Mouse (Mus musculus): ENCODE data around the gene Lcn10. TPM values are rescaled to one million over a fixed set of nuclear protein-coding genes. Genes with fewer than 3 reads are reported as not detected.
A peak's percentile ranks its signal among the peaks of the same experiment; 100 is the strongest.

Gene Lcn10
- total RNA-seq (2014; rRNA removed): not detected in 2 replicates
- polyA plus RNA-seq (2012; rRNA removed): not detected in 2 replicates

- Histone ChIP-seq H3K27me3 (ENCODE audit: control insufficient read depth, insufficient read depth, low read length) (no peaks in the 10 kb centered on the region), H3K79me2 (ENCODE audit: control insufficient read depth, insufficient read depth, low read length) (no peaks in the 10 kb centered on the region), H3K27ac (replicated peaks; ENCODE audit: insufficient read depth, low read depth, low read length) (no peak within 1 kb of the TSS), H3K36me3 (ENCODE audit: control insufficient read depth, insufficient read depth, low read length) (no peaks in the 10 kb centered on the region), H3K4me3 (ENCODE audit: insufficient read depth, low read depth, low read length) (no peak within 1 kb of the TSS), H3K4me1 (ENCODE audit: control insufficient read depth, insufficient read depth, low read length) (no peaks in the 10 kb centered on the region), H3K9ac (ENCODE audit: low read depth, low read length) (no peak within 1 kb of the TSS)
- TF ChIP-seq CTCF (IDR thresholded peaks at IDR 0.05; ENCODE audit: low read depth, low read length) (no peak), POLR2A (IDR thresholded peaks at IDR 0.05; ENCODE audit: extremely low read depth, insufficient read depth, low read length) (no peak)
- WGBS: 61% methylated on average over 2 of the region's 2 CpGs
- no peak for DNase-seq (ENCODE audit: extremely low read depth, low read depth, low spot score)
Observed at GRCm38 (mm10) chr2:25682426-25682825, at the start of gene Lcn10. Gene Lcn10 (plus strand): TSS chr2:25682726.

GRCm38 (mm10) chr2:25633616-25634015 is 48.9 kb upstream of the Lcn10 start:
- no peaks in the 10 kb centered on the region for H3K79me2 ChIP-seq (ENCODE audit: control insufficient read depth, insufficient read depth, low read length)
- no peak for TF ChIP-seq CTCF (IDR thresholded peaks at IDR 0.05; ENCODE audit: low read depth, low read length)
- H3K4me1 ChIP-seq (ENCODE audit: control insufficient read depth, insufficient read depth, low read length): peaks cover 13% of the 10 kb centered on the region
- no peak for DNase-seq (ENCODE audit: extremely low read depth, low read depth, low spot score)
- H3K27me3 ChIP-seq (ENCODE audit: control insufficient read depth, insufficient read depth, low read length): no peaks in the 10 kb centered on the region
- H3K27ac ChIP-seq (replicated peaks; ENCODE audit: insufficient read depth, low read depth, low read length): no peak overlapping the region
- WGBS: 93% methylated on average over 3 of the region's 3 CpGs
- H3K36me3 ChIP-seq (ENCODE audit: control insufficient read depth, insufficient read depth, low read length): no peaks in the 10 kb centered on the region
- no peak overlapping the region for H3K4me3 ChIP-seq (ENCODE audit: insufficient read depth, low read depth, low read length)
- H3K9ac ChIP-seq (ENCODE audit: low read depth, low read length): no peak overlapping the region

GRCm38 (mm10) chr2:25634046-25634445 is 48.5 kb upstream of the Lcn10 start:
- Histone ChIP-seq H3K27me3 (ENCODE audit: control insufficient read depth, insufficient read depth, low read length) (no peaks in the 10 kb centered on the region), H3K4me1 (ENCODE audit: control insufficient read depth, insufficient read depth, low read length) (peaks cover 13% of the 10 kb centered on the region), H3K36me3 (ENCODE audit: control insufficient read depth, insufficient read depth, low read length) (no peaks in the 10 kb centered on the region), H3K9ac (ENCODE audit: low read depth, low read length) (no peak overlapping the region), H3K27ac (replicated peaks; ENCODE audit: insufficient read depth, low read depth, low read length) (no peak overlapping the region), H3K4me3 (ENCODE audit: insufficient read depth, low read depth, low read length) (no peak overlapping the region), H3K79me2 (ENCODE audit: control insufficient read depth, insufficient read depth, low read length) (no peaks in the 10 kb centered on the region)
- TF ChIP-seq CTCF (IDR thresholded peaks at IDR 0.05; ENCODE audit: low read depth, low read length) (peak; percentile 22; the same call in 1 of the 2 replicates), POLR2A (IDR thresholded peaks at IDR 0.05; ENCODE audit: extremely low read depth, insufficient read depth, low read length) (no peak)
- 97% methylated on average over 1 of the region's 1 CpGs for WGBS
- no peak for DNase-seq (ENCODE audit: extremely low read depth, low read depth, low spot score)

DNA sequence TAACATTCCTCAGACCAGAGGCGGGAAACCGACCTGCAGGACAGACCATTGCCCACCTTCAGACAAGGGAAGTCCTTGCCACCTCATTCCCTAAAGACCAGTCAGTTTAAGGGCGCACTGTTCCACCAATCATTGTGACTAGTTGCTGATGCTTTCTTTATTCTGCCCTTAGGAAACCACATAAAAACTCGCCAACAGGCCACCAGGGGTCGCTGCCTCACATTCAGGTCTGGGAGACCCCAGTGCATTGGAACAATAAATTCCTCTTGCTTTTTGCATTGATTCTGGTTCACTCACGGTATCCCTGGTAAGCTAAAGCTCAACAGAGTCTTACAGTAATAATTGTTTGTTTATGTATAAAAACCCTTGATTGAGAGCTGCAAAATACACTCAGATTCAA is 42.6 kb upstream of the Lcn10 start:
- WGBS: 37% methylated on average over 6 of the region's 6 CpGs
- no peak for DNase-seq (ENCODE audit: extremely low read depth, low read depth, low spot score)
- peak; percentile 70 for TF ChIP-seq CTCF (IDR thresholded peaks at IDR 0.05; ENCODE audit: low read depth, low read length)
- TF ChIP-seq POLR2A (IDR thresholded peaks at IDR 0.05; ENCODE audit: extremely low read depth, insufficient read depth, low read length): no peak

GRCm38 (mm10) chr2:25652902-25653301 is 29.6 kb upstream of the Lcn10 start, which contains the start of gene Lcn8:
Gene Lcn8 (plus strand): TSS chr2:25653120.
- H3K27me3 ChIP-seq (ENCODE audit: control insufficient read depth, insufficient read depth, low read length): no peaks in the 10 kb centered on the region
- WGBS: 73% methylated on average over 2 of the region's 2 CpGs
- H3K4me1 ChIP-seq (ENCODE audit: control insufficient read depth, insufficient read depth, low read length): no peaks in the 10 kb centered on the region
- no peaks in the 10 kb centered on the region for H3K36me3 ChIP-seq (ENCODE audit: control insufficient read depth, insufficient read depth, low read length)
- H3K9ac ChIP-seq (ENCODE audit: low read depth, low read length): no peak within 1 kb of the TSS
- H3K79me2 ChIP-seq (ENCODE audit: control insufficient read depth, insufficient read depth, low read length): no peaks in the 10 kb centered on the region
- no peak within 1 kb of the TSS for H3K27ac ChIP-seq (replicated peaks; ENCODE audit: insufficient read depth, low read depth, low read length)
- no peak for DNase-seq (ENCODE audit: extremely low read depth, low read depth, low spot score)
- no peak within 1 kb of the TSS for H3K4me3 ChIP-seq (ENCODE audit: insufficient read depth, low read depth, low read length)
- TF ChIP-seq CTCF (IDR thresholded peaks at IDR 0.05; ENCODE audit: low read depth, low read length) (no peak), POLR2A (IDR thresholded peaks at IDR 0.05; ENCODE audit: extremely low read depth, insufficient read depth, low read length) (no peak)

More for the DNA sequence above, 42.6 kb upstream of the Lcn10 start:
- H3K4me1 ChIP-seq (ENCODE audit: control insufficient read depth, insufficient read depth, low read length): peaks cover 4% of the 10 kb centered on the region; the same call in 1 of the 2 replicates
- H3K27me3 ChIP-seq (ENCODE audit: control insufficient read depth, insufficient read depth, low read length): no peaks in the 10 kb centered on the region
- no peaks in the 10 kb centered on the region for H3K79me2 ChIP-seq (ENCODE audit: control insufficient read depth, insufficient read depth, low read length)
- H3K36me3 ChIP-seq (ENCODE audit: control insufficient read depth, insufficient read depth, low read length): no peaks in the 10 kb centered on the region
- no peak overlapping the region for H3K4me3 ChIP-seq (ENCODE audit: insufficient read depth, low read depth, low read length)
- no peak overlapping the region for H3K27ac ChIP-seq (replicated peaks; ENCODE audit: insufficient read depth, low read depth, low read length)
- H3K9ac ChIP-seq (ENCODE audit: low read depth, low read length): no peak overlapping the region

- H3K27ac ChIP-seq (replicated peaks; ENCODE audit: insufficient read depth, low read depth, low read length): no peak overlapping the region
- H3K4me3 ChIP-seq (ENCODE audit: insufficient read depth, low read depth, low read length): no peak overlapping the region
- DNase-seq (ENCODE audit: extremely low read depth, low read depth, low spot score): no peak
- no peaks in the 10 kb centered on the region for H3K79me2 ChIP-seq (ENCODE audit: control insufficient read depth, insufficient read depth, low read length)
- WGBS: 72% methylated on average over 1 of the region's 1 CpGs
- H3K9ac ChIP-seq (ENCODE audit: low read depth, low read length): no peak overlapping the region
- no peak for TF ChIP-seq CTCF (IDR thresholded peaks at IDR 0.05; ENCODE audit: low read depth, low read length)
- no peak for TF ChIP-seq POLR2A (IDR thresholded peaks at IDR 0.05; ENCODE audit: extremely low read depth, insufficient read depth, low read length)
- H3K4me1 ChIP-seq (ENCODE audit: control insufficient read depth, insufficient read depth, low read length): 0 out of 2 replicates have a peak, but pooled peaks cover 3% of the 10 kb centered on the region
- H3K36me3 ChIP-seq (ENCODE audit: control insufficient read depth, insufficient read depth, low read length): no peaks in the 10 kb centered on the region
- no peaks in the 10 kb centered on the region for H3K27me3 ChIP-seq (ENCODE audit: control insufficient read depth, insufficient read depth, low read length)
Observed at GRCm38 (mm10) chr2:25654502-25654901, 28.0 kb upstream of the Lcn10 start.
